Mouse (Mus musculus): ENCODE data around the gene Adat3. TPM values are rescaled to one million over a fixed set of nuclear protein-coding genes. Genes with fewer than 3 reads are reported as not detected.
"Not testable (repeated sequence)": the region's sequence is repeated elsewhere in the genome, so short reads cannot be mapped to it uniquely, and the experiment has no call there.

Gene Adat3
- polyA plus RNA-seq, 1 experiment from 2014 or later, result 3.0 TPM

DNA sequence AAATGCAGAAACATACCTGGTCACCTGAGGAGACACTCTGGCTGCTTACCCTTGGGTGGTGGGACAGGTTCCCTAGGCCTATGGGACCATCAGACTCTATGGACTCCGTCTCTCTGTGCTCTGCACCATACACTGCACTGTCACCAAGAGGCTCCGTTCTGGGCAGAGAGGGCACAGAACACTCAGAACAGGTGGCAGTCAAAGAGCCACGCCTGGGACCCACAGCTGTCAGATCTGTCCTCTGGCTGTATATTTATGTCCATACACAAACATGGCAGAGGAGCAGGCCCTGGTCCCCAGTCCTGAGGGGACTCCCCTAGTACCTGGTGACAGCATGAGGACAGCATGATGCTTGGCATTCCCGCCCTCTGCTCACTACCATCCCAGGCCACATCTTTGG, 23.1 kb downstream of the Adat3 start:
- Histone ChIP-seq H3K4me1 (replicated peaks) (peaks cover 70% of the 10 kb centered on the region), H3K27ac (no peak overlapping the region), H3K36me3 (no peaks in the 10 kb centered on the region), H3K9me3 (replicated peaks) (no peaks in the 10 kb centered on the region), H3K27me3 (no peaks in the 10 kb centered on the region), H3K9ac (no peak overlapping the region), H3K4me2 (no peak overlapping the region), H3K4me3 (no peak overlapping the region)
- WGBS, result 91% methylated on average over 4 of the region's 4 CpGs
- no peak for ATAC-seq (replicated peaks; ENCODE audit: insufficient number of reproducible peaks, insufficient read depth, low FRiP score, low read depth)

- Histone ChIP-seq H3K9me3 (replicated peaks) (no peaks in the 10 kb centered on the region), H3K27me3 (no peaks in the 10 kb centered on the region), H3K4me3 (no peak overlapping the region), H3K9ac (peak overlapping the region; percentile 42; the same call in 1 of the 2 replicates), H3K4me1 (replicated peaks) (peaks cover 66% of the 10 kb centered on the region), H3K4me2 (no peak overlapping the region), H3K27ac (peak overlapping the region; percentile 36), H3K36me3 (no peaks in the 10 kb centered on the region)
- peak; percentile 24; the same call in 1 of the 2 replicates for ATAC-seq (replicated peaks; ENCODE audit: insufficient number of reproducible peaks, insufficient read depth, low FRiP score, low read depth)
- WGBS, result 27% methylated on average over 2 of the region's 2 CpGs
These were observed 25.0 kb downstream of the Adat3 start for GRCm38 (mm10) chr10:80627685-80628084.

- H3K9ac ChIP-seq, result no peak overlapping the region
- H3K9me3 ChIP-seq (replicated peaks), result no peaks in the 10 kb centered on the region
- no peaks in the 10 kb centered on the region for H3K27me3 ChIP-seq
- no peak overlapping the region for H3K4me3 ChIP-seq
- no peak overlapping the region for H3K27ac ChIP-seq
- H3K36me3 ChIP-seq, result peaks cover under 1% of the 10 kb centered on the region; the same call in 1 of the 2 replicates
- no peak overlapping the region for H3K4me2 ChIP-seq
- ATAC-seq (replicated peaks; ENCODE audit: insufficient number of reproducible peaks, insufficient read depth, low FRiP score, low read depth), result no peak
- 71% methylated on average over 9 of the region's 9 CpGs for WGBS
- H3K4me1 ChIP-seq (replicated peaks), result peaks cover 58% of the 10 kb centered on the region
These were observed 26.2 kb downstream of the Adat3 start for GRCm38 (mm10) chr10:80628925-80629324.

GRCm38 (mm10) chr10:80635345-80635744, 32.7 kb downstream of the Adat3 start:
- Histone ChIP-seq H3K4me1 (replicated peaks) (peaks cover under 1% of the 10 kb centered on the region; the same call in 1 of the 2 replicates), H3K27ac (no peak overlapping the region), H3K27me3 (no peaks in the 10 kb centered on the region), H3K4me2 (no peak overlapping the region), H3K9me3 (replicated peaks) (no peaks in the 10 kb centered on the region), H3K4me3 (no peak overlapping the region), H3K36me3 (peaks cover 62% of the 10 kb centered on the region), H3K9ac (no peak overlapping the region)
- WGBS, result 76% methylated on average over 6 of the region's 6 CpGs
- no peak for ATAC-seq (replicated peaks; ENCODE audit: insufficient number of reproducible peaks, insufficient read depth, low FRiP score, low read depth)

- Histone ChIP-seq H3K9me3 (replicated peaks) (no peaks in the 10 kb centered on the region), H3K36me3 (peaks cover 57% of the 10 kb centered on the region), H3K27ac (no peak overlapping the region), H3K4me2 (no peak overlapping the region), H3K27me3 (no peaks in the 10 kb centered on the region), H3K4me1 (replicated peaks) (peaks cover 5% of the 10 kb centered on the region; the same call in 1 of the 2 replicates), H3K4me3 (no peak overlapping the region), H3K9ac (no peak overlapping the region)
- WGBS, result 92% methylated on average over 10 of the region's 10 CpGs
- ATAC-seq (replicated peaks; ENCODE audit: insufficient number of reproducible peaks, insufficient read depth, low FRiP score, low read depth), result no peak
These were observed 44.3 kb downstream of the Adat3 start for GRCm38 (mm10) chr10:80646936-80647335.

GRCm38 (mm10) chr10:80649910-80650309, 47.2 kb downstream of the Adat3 start:
- H3K9me3 ChIP-seq (replicated peaks); H3K27me3 ChIP-seq; ATAC-seq (replicated peaks; ENCODE audit: insufficient number of reproducible peaks, insufficient read depth, low FRiP score, low read depth); H3K27ac ChIP-seq; H3K4me2 ChIP-seq; H3K9ac ChIP-seq; H3K4me3 ChIP-seq: not testable (repeated sequence)
- Histone ChIP-seq H3K36me3 (peaks cover 28% of the 10 kb centered on the region), H3K4me1 (replicated peaks) (peaks cover 20% of the 10 kb centered on the region)
- 83% methylated on average over 6 of the region's 6 CpGs for WGBS

GRCm38 (mm10) chr10:80650392-80650791, 47.7 kb downstream of the Adat3 start:
- Histone ChIP-seq H3K9me3 (replicated peaks) (no peaks in the 10 kb centered on the region), H3K4me1 (replicated peaks) (peaks cover 24% of the 10 kb centered on the region), H3K27me3 (no peaks in the 10 kb centered on the region), H3K27ac (no peak overlapping the region), H3K9ac (no peak overlapping the region), H3K4me2 (no peak overlapping the region), H3K36me3 (peaks cover 23% of the 10 kb centered on the region), H3K4me3 (no peak overlapping the region)
- no peak for ATAC-seq (replicated peaks; ENCODE audit: insufficient number of reproducible peaks, insufficient read depth, low FRiP score, low read depth)
- WGBS, result 79% methylated on average over 10 of the region's 10 CpGs

- WGBS, result 84% methylated on average over 6 of the region's 6 CpGs
- no peak overlapping the region for H3K4me2 ChIP-seq
- no peaks in the 10 kb centered on the region for H3K27me3 ChIP-seq
- no peak overlapping the region for H3K27ac ChIP-seq
- H3K9ac ChIP-seq, result no peak overlapping the region
- H3K4me1 ChIP-seq (replicated peaks), result peaks cover 30% of the 10 kb centered on the region
- no peak for ATAC-seq (replicated peaks; ENCODE audit: insufficient number of reproducible peaks, insufficient read depth, low FRiP score, low read depth)
- no peaks in the 10 kb centered on the region for H3K9me3 ChIP-seq (replicated peaks)
- H3K4me3 ChIP-seq, result no peak overlapping the region
- no peaks in the 10 kb centered on the region for H3K36me3 ChIP-seq
These were observed 50.6 kb downstream of the Adat3 start for GRCm38 (mm10) chr10:80653156-80653720.

- Histone ChIP-seq H3K9me3 (replicated peaks) (no peaks in the 10 kb centered on the region), H3K4me1 (replicated peaks) (peaks cover 32% of the 10 kb centered on the region), H3K4me2 (peak overlapping the region; percentile 89), H3K9ac (no peak overlapping the region), H3K4me3 (peak overlapping the region; percentile 82), H3K27me3 (no peaks in the 10 kb centered on the region), H3K27ac (no peak overlapping the region; the same call in 1 of the 2 replicates), H3K36me3 (no peaks in the 10 kb centered on the region)
- ATAC-seq (replicated peaks; ENCODE audit: insufficient number of reproducible peaks, insufficient read depth, low FRiP score, low read depth), result no peak
- 82% methylated on average over 6 of the region's 6 CpGs for WGBS
These were observed 52.2 kb downstream of the Adat3 start for GRCm38 (mm10) chr10:80654866-80655265.

DNA sequence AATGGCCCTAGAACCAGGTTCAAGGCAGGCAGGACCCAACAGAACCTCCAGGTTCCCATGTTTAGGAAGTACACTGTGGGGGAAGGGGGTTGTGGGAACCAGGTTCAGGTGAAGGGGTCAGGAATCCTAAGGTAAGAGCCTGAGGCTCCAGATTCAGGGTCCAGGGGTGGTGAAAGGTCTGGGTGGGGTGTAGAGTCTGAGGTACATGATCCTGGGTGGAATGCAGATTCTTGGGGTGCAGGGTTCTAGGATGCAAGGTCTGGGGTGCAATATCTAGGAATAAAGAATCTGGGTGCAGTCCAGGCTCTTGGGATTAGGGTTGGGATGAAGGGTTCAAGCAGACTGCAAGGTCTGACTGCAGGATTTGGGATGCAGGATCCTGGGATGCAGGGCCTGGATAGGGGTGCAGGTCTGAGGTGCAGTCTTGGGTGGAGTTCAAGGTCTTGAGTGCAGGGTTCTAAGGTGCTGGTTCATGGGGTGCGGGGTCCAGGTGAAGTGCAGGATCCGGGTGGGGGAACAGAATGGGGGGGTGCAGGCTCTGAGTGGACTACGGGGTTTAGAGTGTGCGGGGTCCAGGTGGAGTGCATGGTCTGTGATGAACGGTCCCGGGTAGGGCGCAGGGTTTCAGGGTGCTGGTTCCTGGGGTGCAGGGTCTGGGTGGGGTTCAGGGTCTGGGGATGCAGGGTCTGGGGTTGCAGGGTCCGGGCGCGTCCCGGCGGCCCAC, 52.9 kb downstream of the Adat3 start:
- no peaks in the 10 kb centered on the region for H3K27me3 ChIP-seq
- peak; percentile 20 for ATAC-seq (replicated peaks; ENCODE audit: insufficient number of reproducible peaks, insufficient read depth, low FRiP score, low read depth)
- H3K9me3 ChIP-seq (replicated peaks), result no peaks in the 10 kb centered on the region
- peak overlapping the region; percentile 88 for H3K9ac ChIP-seq
- WGBS, result 5% methylated on average over 12 of the region's 12 CpGs
- H3K27ac ChIP-seq, result peak overlapping the region; percentile 67
- no peaks in the 10 kb centered on the region for H3K36me3 ChIP-seq
- peak overlapping the region; percentile 89 for H3K4me2 ChIP-seq
- peak overlapping the region; percentile 82 for H3K4me3 ChIP-seq
- H3K4me1 ChIP-seq (replicated peaks), result peaks cover 27% of the 10 kb centered on the region

DNA sequence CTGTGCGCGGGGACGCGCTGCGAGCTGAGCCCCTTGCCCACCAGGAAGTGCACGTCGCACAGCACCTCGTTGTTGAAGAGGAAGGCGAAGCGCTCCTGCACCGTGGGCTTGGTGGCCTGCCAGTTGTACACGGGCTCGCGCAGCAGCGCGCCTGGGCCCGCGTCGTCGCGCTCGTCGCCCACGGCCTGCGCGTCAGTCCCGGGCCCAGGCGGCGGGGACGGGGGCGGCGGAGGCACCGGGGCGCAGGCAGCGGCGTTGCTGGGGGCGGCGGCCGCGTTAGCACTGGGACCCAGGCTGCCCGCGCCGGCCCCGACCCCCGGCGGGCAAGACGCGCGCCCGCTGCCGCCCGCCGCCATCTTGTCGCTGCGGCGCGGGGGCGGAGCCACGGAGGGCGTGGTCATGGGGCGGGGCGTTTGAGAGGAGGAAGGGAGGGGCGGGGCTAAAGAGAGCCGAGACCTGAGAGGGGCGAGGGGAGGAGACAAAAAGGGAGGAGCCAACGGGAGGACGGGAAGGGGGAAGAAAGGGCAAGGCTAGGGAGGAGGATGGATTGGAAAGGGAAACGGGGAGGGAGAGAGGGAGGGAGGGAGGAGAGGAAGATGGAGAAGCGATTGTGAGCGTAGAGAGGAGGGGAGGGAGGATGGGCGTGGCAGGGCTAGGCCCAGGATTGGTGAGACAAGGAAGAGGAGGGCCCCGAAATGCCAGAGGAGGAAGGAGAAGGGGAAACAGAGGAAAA, 53.6 kb downstream of the Adat3 start:
- peak; percentile 85 for ATAC-seq (replicated peaks; ENCODE audit: insufficient number of reproducible peaks, insufficient read depth, low FRiP score, low read depth)
- peak overlapping the region; percentile 82 for H3K4me3 ChIP-seq
- peaks cover 27% of the 10 kb centered on the region for H3K4me1 ChIP-seq (replicated peaks)
- peak overlapping the region; percentile 89 for H3K4me2 ChIP-seq
- WGBS, result under 1% methylated on average over 70 of the region's 72 CpGs
- peak overlapping the region; percentile 80 for H3K27ac ChIP-seq
- H3K36me3 ChIP-seq, result no peaks in the 10 kb centered on the region
- H3K9ac ChIP-seq, result peak overlapping the region; percentile 88
- H3K27me3 ChIP-seq, result no peaks in the 10 kb centered on the region
- H3K9me3 ChIP-seq (replicated peaks), result no peaks in the 10 kb centered on the region
